18 mouse cellular contexts compared by ENCODE assay signal in genomic region chr7:37298888-37299287, GRCm38 (mm10).
DNase-seq lines count a peak whose midpoint lies in the region; ATAC-seq and TF ChIP-seq lines count a peak whose summit lies in the region.
"Had no signal": no experiment of that assay in that cellular context is flagged by ENCODE, and none has a peak within 500 bp of the region (broad histone marks: within the 10 kb centered on the region; RNA-seq: fewer than 3 reads in every experiment).

No protein-coding gene starts in this region.

- ATAC-seq in hindbrain, postnatal 0 days = no peak
- no peak for ATAC-seq in hindbrain, embryonic 11.5 days (ENCODE audit: low FRiP score)
- ATAC-seq in neural tube, embryonic 11.5 days (ENCODE audit: insufficient read depth, low FRiP score, low TSS enrichment) = no peak
- ATAC-seq in kidney, embryonic 15.5 days (replicated peaks; ENCODE audit: low FRiP score) = no peak
- ATAC-seq: activated CD4-positive, CD25-positive, alpha-beta regulatory T cell, adult 4 months; inflammation-experienced regulatory T-cells, adult 6 months; liver, embryonic 12.5 days had no signal

- H3K4me2 ChIP-seq in hindbrain, postnatal 0 days (ENCODE audit: low read depth, low read length) = no peak overlapping the region
- H3K4me2 ChIP-seq in hindbrain, embryonic 11.5 days (replicated peaks; ENCODE audit: low read depth, low read length) = no peak overlapping the region
- no peak overlapping the region for H3K4me2 ChIP-seq in neural tube, embryonic 11.5 days (ENCODE audit: low read depth)
- no peak overlapping the region for H3K4me2 ChIP-seq in kidney, embryonic 15.5 days
- H3K4me2 ChIP-seq: liver, embryonic 12.5 days; midbrain, embryonic 11.5 days; neural tube, embryonic 12.5 days had no signal

- no peak for TF ChIP-seq POLR2A in cerebellum, adult 2 months (IDR thresholded peaks at IDR 0.05; ENCODE audit: borderline replicate concordance, insufficient read depth, low read length)

- H3K4me3 ChIP-seq in cerebellum, adult 2 months (replicated peaks; ENCODE audit: insufficient read depth, low read depth, low read length) = no peak overlapping the region
- H3K4me3 ChIP-seq in hindbrain, postnatal 0 days (ENCODE audit: low read length) = no peak overlapping the region
- H3K4me3 ChIP-seq in hindbrain, embryonic 11.5 days (ENCODE audit: low read depth, low read length) = no peak overlapping the region
- H3K4me3 ChIP-seq in neural tube, embryonic 11.5 days (ENCODE audit: low read depth, low read length) = no peak overlapping the region
- H3K4me3 ChIP-seq in kidney, embryonic 15.5 days (replicated peaks) = no peak overlapping the region
- H3K4me3 ChIP-seq: gastrocnemius, adult 2 months; liver, embryonic 12.5 days; neural tube, embryonic 12.5 days had no signal

- no peaks in the 10 kb centered on the region for H3K9me3 ChIP-seq in hindbrain, postnatal 0 days (ENCODE audit: low read length)
- no peaks in the 10 kb centered on the region for H3K9me3 ChIP-seq in hindbrain, embryonic 11.5 days (ENCODE audit: control insufficient read depth, low read length)
- no peaks in the 10 kb centered on the region for H3K9me3 ChIP-seq in neural tube, embryonic 11.5 days (ENCODE audit: control insufficient read depth, low read length)
- no peaks in the 10 kb centered on the region for H3K9me3 ChIP-seq in kidney, embryonic 15.5 days (replicated peaks)
- H3K9me3 ChIP-seq: liver, embryonic 12.5 days; neural tube, embryonic 12.5 days had no signal

- WGBS in cerebellum, adult 2 months = 10% methylated on average over 3 of the region's 3 CpGs
- 18% methylated on average over 3 of the region's 3 CpGs for WGBS in hindbrain, postnatal 0 days
- 25% methylated on average over 3 of the region's 3 CpGs for WGBS in hindbrain, embryonic 11.5 days
- WGBS in neural tube, embryonic 11.5 days = 34% methylated on average over 3 of the region's 3 CpGs
- 18% methylated on average over 3 of the region's 3 CpGs for WGBS in kidney, embryonic 15.5 days

- peak; percentile 69 to 77 for DNase-seq in cerebellum, postnatal 10 days
- no peak for DNase-seq in cerebellum, adult 2 months
- peak; percentile 64 for DNase-seq in hindbrain, postnatal 0 days (ENCODE audit: low spot score)
- no peak for DNase-seq in hindbrain, embryonic 11.5 days (ENCODE audit: low spot score)
- DNase-seq in neural tube, embryonic 11.5 days (ENCODE audit: low spot score) = peak; percentile 14
- no peak for DNase-seq in neural tube, embryonic 10.5 days (ENCODE audit: extremely low spot score, low spot score)
- peak; percentile 16 for DNase-seq in retina, postnatal 7 days (ENCODE audit: low read depth, low spot score)
- DNase-seq: adrenal gland, postnatal 36 days; gastrocnemius, adult 2 months; kidney, postnatal 4 days; lung, postnatal 14 days had no signal

- no peaks in the 10 kb centered on the region for H3K36me3 ChIP-seq in hindbrain, postnatal 0 days (ENCODE audit: insufficient read depth, low read length)
- no peaks in the 10 kb centered on the region for H3K36me3 ChIP-seq in hindbrain, embryonic 11.5 days (ENCODE audit: control insufficient read depth, insufficient read depth, low read length)
- H3K36me3 ChIP-seq in neural tube, embryonic 11.5 days (ENCODE audit: control insufficient read depth, insufficient read depth, low read length) = no peaks in the 10 kb centered on the region
- no peaks in the 10 kb centered on the region for H3K36me3 ChIP-seq in kidney, embryonic 15.5 days
- H3K36me3 ChIP-seq: liver, embryonic 12.5 days; neural tube, embryonic 12.5 days had no signal

- no peak; the same call in 1 of the 2 replicates for TF ChIP-seq CTCF in cerebellum, adult 2 months (IDR thresholded peaks at IDR 0.05; ENCODE audit: borderline replicate concordance, insufficient read depth, low read depth, low read length)
- peak; percentile 55 for TF ChIP-seq CTCF in hindbrain, postnatal 0 days (IDR thresholded peaks at IDR 0.05; ENCODE audit: low read depth)

- H3K9ac ChIP-seq in hindbrain, postnatal 0 days (replicated peaks; ENCODE audit: low read length) = no peak overlapping the region
- no peak overlapping the region for H3K9ac ChIP-seq in hindbrain, embryonic 11.5 days (ENCODE audit: low read depth, low read length)
- no peak overlapping the region for H3K9ac ChIP-seq in neural tube, embryonic 11.5 days (ENCODE audit: low read length)
- H3K9ac ChIP-seq in kidney, embryonic 15.5 days = no peak overlapping the region
- H3K9ac ChIP-seq: liver, embryonic 12.5 days; neural tube, embryonic 12.5 days had no signal

- no peaks in the 10 kb centered on the region for H3K27me3 ChIP-seq in cerebellum, adult 2 months (ENCODE audit: control insufficient read depth, insufficient read depth, low read length)
- no peaks in the 10 kb centered on the region for H3K27me3 ChIP-seq in hindbrain, postnatal 0 days (ENCODE audit: insufficient read depth, low read length)
- no peaks in the 10 kb centered on the region for H3K27me3 ChIP-seq in hindbrain, embryonic 11.5 days (ENCODE audit: control insufficient read depth, insufficient read depth, low read length)
- no peaks in the 10 kb centered on the region for H3K27me3 ChIP-seq in neural tube, embryonic 11.5 days (ENCODE audit: control insufficient read depth, insufficient read depth, low read length)
- no peaks in the 10 kb centered on the region for H3K27me3 ChIP-seq in kidney, embryonic 15.5 days
- H3K27me3 ChIP-seq: CH12.LX; liver, embryonic 12.5 days; neural tube, embryonic 12.5 days had no signal

- H3K4me1 ChIP-seq in cerebellum, adult 2 months (ENCODE audit: control insufficient read depth, insufficient read depth, low read length) = no peaks in the 10 kb centered on the region
- H3K4me1 ChIP-seq in hindbrain, postnatal 0 days (ENCODE audit: insufficient read depth, low read length) = 0 out of 2 replicates have a peak, but pooled peaks cover 4% of the 10 kb centered on the region
- no peaks in the 10 kb centered on the region; the same call in 1 of the 2 replicates for H3K4me1 ChIP-seq in hindbrain, embryonic 11.5 days (replicated peaks; ENCODE audit: control insufficient read depth, insufficient read depth, low read length)
- H3K4me1 ChIP-seq in neural tube, embryonic 11.5 days (ENCODE audit: control insufficient read depth, insufficient read depth, low read length) = no peaks in the 10 kb centered on the region
- no peaks in the 10 kb centered on the region for H3K4me1 ChIP-seq in kidney, embryonic 15.5 days
- H3K4me1 ChIP-seq: liver, embryonic 12.5 days had no signal

- H3K27ac ChIP-seq in cerebellum, adult 2 months (ENCODE audit: insufficient read depth, low read length) = no peak overlapping the region
- H3K27ac ChIP-seq in hindbrain, postnatal 0 days = no peak overlapping the region
- H3K27ac ChIP-seq in hindbrain, embryonic 11.5 days (ENCODE audit: low read depth, low read length) = no peak overlapping the region
- no peak overlapping the region for H3K27ac ChIP-seq in neural tube, embryonic 11.5 days (ENCODE audit: low read depth, low read length)
- no peak overlapping the region for H3K27ac ChIP-seq in kidney, embryonic 15.5 days
- H3K27ac ChIP-seq: gastrocnemius, adult 2 months; liver, embryonic 12.5 days; neural tube, embryonic 12.5 days had no signal

Comparison
In these comparisons a context has a peak if more than half of its experiments do, and no peak if none do; other contexts are left out.
1. DNase-seq: peak in cerebellum, postnatal 10 days (2 of 2), hindbrain, postnatal 0 days (single experiment), neural tube, embryonic 11.5 days (single experiment) and retina, postnatal 7 days (single experiment); none in cerebellum, adult 2 months (0 of 2), hindbrain, embryonic 11.5 days (single experiment) and neural tube, embryonic 10.5 days (single experiment).